Mouse (Mus musculus): Measurements from ENCODE around the gene Matk. TPM values are rescaled to one million over a fixed set of nuclear protein-coding genes. Genes with fewer than 3 reads are reported as not detected.

Gene Matk
- polyA plus RNA-seq, 1 experiment from 2014 or later = 4.9 TPM

GRCm38 (mm10) chr10:81295185-81295584 lies 42.5 kb downstream of the Matk start:
- Histone ChIP-seq H3K4me1 (replicated peaks) (peaks cover 31% of the 10 kb centered on the region), H3K9me3 (no peaks in the 10 kb centered on the region), H3K27me3 (peaks cover 22% of the 10 kb centered on the region), H3K27ac (peak overlapping the region; percentile 19; the same call in 1 of the 2 replicates), H3K9ac (replicated peaks) (no peak overlapping the region), H3K36me3 (peaks cover 18% of the 10 kb centered on the region), H3K4me3 (replicated peaks) (peak overlapping the region; percentile 78; the same call in 1 of the 2 replicates), H3K4me2 (peak overlapping the region; percentile 98; the same call in 1 of the 2 replicates)
- ATAC-seq (ENCODE audit: insufficient number of reproducible peaks, insufficient read depth, low FRiP score, low TSS enrichment, low read depth) = no peak
- 85% methylated on average over 6 of the region's 6 CpGs for WGBS

DNA sequence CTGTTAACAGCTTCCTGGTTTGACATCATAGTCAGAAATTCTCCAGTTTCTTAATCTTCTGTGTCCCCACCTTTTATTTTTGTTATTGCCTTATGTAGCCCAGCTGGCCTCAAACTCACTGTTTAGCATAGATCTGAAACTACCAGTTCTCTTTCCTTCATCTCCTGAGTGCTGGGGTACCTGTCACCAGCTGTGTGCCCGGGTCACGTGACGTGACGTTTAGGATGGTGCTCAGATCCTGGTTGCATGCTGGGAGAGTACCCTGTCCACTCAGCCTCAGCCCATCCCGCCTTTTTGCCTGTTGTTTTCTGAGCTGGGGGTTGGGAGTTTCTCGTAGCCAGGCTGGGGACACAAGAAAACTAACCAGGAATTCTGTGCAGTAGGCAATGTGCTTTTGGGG lies 44.5 kb downstream of the Matk start:
- no peak overlapping the region for H3K9ac ChIP-seq (replicated peaks)
- H3K4me2 ChIP-seq = no peak overlapping the region
- peaks cover 36% of the 10 kb centered on the region for H3K4me1 ChIP-seq (replicated peaks)
- ATAC-seq (ENCODE audit: insufficient number of reproducible peaks, insufficient read depth, low FRiP score, low TSS enrichment, low read depth) = no peak
- H3K4me3 ChIP-seq (replicated peaks) = no peak overlapping the region
- WGBS = 79% methylated on average over 6 of the region's 6 CpGs
- 0 out of 2 replicates have a peak overlapping the region, but pooled peaks have one; percentile 24 for H3K27ac ChIP-seq
- H3K36me3 ChIP-seq = peaks cover 18% of the 10 kb centered on the region
- H3K27me3 ChIP-seq = peaks cover 2% of the 10 kb centered on the region
- H3K9me3 ChIP-seq = no peaks in the 10 kb centered on the region

GRCm38 (mm10) chr10:81297845-81298244 lies 45.1 kb downstream of the Matk start:
- Histone ChIP-seq H3K4me2 (no peak overlapping the region), H3K27ac (peak overlapping the region; percentile 24; the same call in 1 of the 2 replicates), H3K36me3 (peaks cover 18% of the 10 kb centered on the region), H3K27me3 (no peaks in the 10 kb centered on the region), H3K9me3 (no peaks in the 10 kb centered on the region), H3K4me1 (replicated peaks) (peaks cover 37% of the 10 kb centered on the region), H3K9ac (replicated peaks) (no peak overlapping the region; the same call in 1 of the 2 replicates), H3K4me3 (replicated peaks) (no peak overlapping the region)
- 46% methylated on average over 10 of the region's 10 CpGs for WGBS
- no peak for ATAC-seq (ENCODE audit: insufficient number of reproducible peaks, insufficient read depth, low FRiP score, low TSS enrichment, low read depth)

GRCm38 (mm10) chr10:81298369-81299100 lies 45.8 kb downstream of the Matk start:
- H3K9ac ChIP-seq (replicated peaks) = no peak overlapping the region
- H3K4me1 ChIP-seq (replicated peaks) = peaks cover 40% of the 10 kb centered on the region
- peaks cover 18% of the 10 kb centered on the region for H3K36me3 ChIP-seq
- H3K9me3 ChIP-seq = no peaks in the 10 kb centered on the region
- ATAC-seq (ENCODE audit: insufficient number of reproducible peaks, insufficient read depth, low FRiP score, low TSS enrichment, low read depth) = no peak
- H3K27ac ChIP-seq = no peak overlapping the region; the same call in 1 of the 2 replicates
- WGBS = 93% methylated on average over 17 of the region's 17 CpGs
- no peak overlapping the region for H3K4me3 ChIP-seq (replicated peaks)
- H3K27me3 ChIP-seq = no peaks in the 10 kb centered on the region
- H3K4me2 ChIP-seq = no peak overlapping the region

- Histone ChIP-seq H3K27ac (no peak overlapping the region), H3K9ac (replicated peaks) (no peak overlapping the region; the same call in 1 of the 2 replicates)
Measured at GRCm38 (mm10) chr10:81299585-81300351, 47.0 kb downstream of the Matk start.

DNA sequence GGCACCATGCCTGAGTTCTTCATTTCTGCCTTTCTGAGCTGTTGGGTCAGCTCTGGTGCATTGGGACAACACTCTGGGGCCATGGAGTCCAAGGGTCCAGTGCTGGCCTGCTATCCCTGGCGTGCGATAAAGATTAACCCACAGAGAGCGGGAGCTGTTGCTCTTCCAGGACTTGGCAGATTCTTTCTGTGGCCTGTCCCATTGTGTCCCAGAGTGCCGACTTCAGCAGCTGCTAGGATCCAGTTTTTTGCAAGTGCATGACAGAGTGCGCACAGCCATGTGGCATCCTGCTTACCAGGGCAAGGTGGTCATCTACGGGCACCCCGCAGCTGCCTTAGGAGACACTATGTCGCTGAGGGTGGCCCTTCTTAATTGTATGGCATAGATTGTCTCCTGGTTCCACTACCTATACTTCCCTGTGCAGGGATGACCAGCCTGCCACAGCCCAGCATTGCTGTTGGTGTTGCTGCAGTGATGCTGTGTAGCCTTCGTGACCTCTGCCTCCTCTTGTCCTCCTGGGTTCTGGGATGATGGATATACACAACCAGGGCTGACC lies 47.7 kb downstream of the Matk start:
- WGBS = 89% methylated on average over 9 of the region's 9 CpGs
- no peak overlapping the region for H3K4me2 ChIP-seq
- H3K36me3 ChIP-seq = peaks cover 16% of the 10 kb centered on the region
- no peaks in the 10 kb centered on the region for H3K9me3 ChIP-seq
- peaks cover 31% of the 10 kb centered on the region; the same call in 1 of the 2 replicates for H3K4me1 ChIP-seq (replicated peaks)
- H3K9ac ChIP-seq (replicated peaks) = peak overlapping the region; percentile 18; the same call in 1 of the 2 replicates
- ATAC-seq (ENCODE audit: insufficient number of reproducible peaks, insufficient read depth, low FRiP score, low TSS enrichment, low read depth) = no peak
- no peak overlapping the region for H3K27ac ChIP-seq
- no peaks in the 10 kb centered on the region for H3K27me3 ChIP-seq
- no peak overlapping the region for H3K4me3 ChIP-seq (replicated peaks)

More at GRCm38 (mm10) chr10:81299585-81300351, 47.0 kb downstream of the Matk start:
- H3K36me3 ChIP-seq = peaks cover 18% of the 10 kb centered on the region
- no peaks in the 10 kb centered on the region for H3K27me3 ChIP-seq
- H3K4me1 ChIP-seq (replicated peaks) = peaks cover 34% of the 10 kb centered on the region
- no peak overlapping the region for H3K4me3 ChIP-seq (replicated peaks)
- H3K9me3 ChIP-seq = no peaks in the 10 kb centered on the region
- no peak overlapping the region for H3K4me2 ChIP-seq
- 89% methylated on average over 14 of the region's 14 CpGs for WGBS
- no peak for ATAC-seq (ENCODE audit: insufficient number of reproducible peaks, insufficient read depth, low FRiP score, low TSS enrichment, low read depth)

GRCm38 (mm10) chr10:81301321-81301720 lies 48.6 kb downstream of the Matk start:
- Histone ChIP-seq H3K36me3 (peaks cover 21% of the 10 kb centered on the region), H3K4me2 (no peak overlapping the region), H3K27ac (no peak overlapping the region), H3K4me1 (replicated peaks) (peaks cover 31% of the 10 kb centered on the region; the same call in 1 of the 2 replicates), H3K9ac (replicated peaks) (no peak overlapping the region), H3K4me3 (replicated peaks) (no peak overlapping the region), H3K9me3 (no peaks in the 10 kb centered on the region), H3K27me3 (no peaks in the 10 kb centered on the region)
- 89% methylated on average over 9 of the region's 9 CpGs for WGBS
- ATAC-seq (ENCODE audit: insufficient number of reproducible peaks, insufficient read depth, low FRiP score, low TSS enrichment, low read depth) = no peak

DNA sequence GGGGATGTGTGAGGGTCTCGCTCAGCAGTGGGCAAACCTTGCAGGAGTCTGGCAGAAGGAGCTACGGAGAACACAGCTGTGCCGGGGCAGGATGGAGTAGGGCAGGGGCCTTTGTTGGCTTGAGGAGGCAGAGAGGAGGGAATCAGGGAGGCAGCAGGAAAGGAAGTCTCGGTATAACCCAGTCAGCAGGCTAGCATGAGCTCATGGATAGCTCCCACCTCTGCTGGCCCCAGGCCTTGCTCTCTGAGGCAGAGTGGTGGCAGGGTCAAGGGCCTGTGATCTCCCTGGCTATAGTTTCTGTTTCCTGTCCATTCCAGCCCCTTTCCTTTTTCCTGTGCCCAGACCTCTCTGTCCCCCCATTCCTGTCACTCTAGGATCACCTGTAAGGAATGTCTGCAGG lies 49.6 kb downstream of the Matk start:
- 75% methylated on average over 4 of the region's 4 CpGs for WGBS
- Histone ChIP-seq H3K27ac (no peak overlapping the region), H3K4me3 (replicated peaks) (no peak overlapping the region), H3K27me3 (no peaks in the 10 kb centered on the region), H3K4me2 (no peak overlapping the region), H3K4me1 (replicated peaks) (peaks cover 29% of the 10 kb centered on the region; the same call in 1 of the 2 replicates), H3K36me3 (peaks cover 31% of the 10 kb centered on the region), H3K9ac (replicated peaks) (0 out of 2 replicates have a peak overlapping the region, but pooled peaks have one; percentile 2), H3K9me3 (no peaks in the 10 kb centered on the region)
- ATAC-seq (ENCODE audit: insufficient number of reproducible peaks, insufficient read depth, low FRiP score, low TSS enrichment, low read depth) = no peak

GRCm38 (mm10) chr10:81302781-81303218 lies 50.1 kb downstream of the Matk start:
- Histone ChIP-seq H3K4me2 (no peak overlapping the region), H3K4me3 (replicated peaks) (no peak overlapping the region), H3K27ac (peak overlapping the region; percentile 45; the same call in 1 of the 2 replicates)

GRCm38 (mm10) chr10:81303258-81303657 lies 50.5 kb downstream of the Matk start:
- H3K4me3 ChIP-seq (replicated peaks) = no peak overlapping the region
- WGBS = 77% methylated on average over 10 of the region's 10 CpGs
- no peaks in the 10 kb centered on the region for H3K9me3 ChIP-seq
- H3K27me3 ChIP-seq = no peaks in the 10 kb centered on the region
- no peak overlapping the region for H3K9ac ChIP-seq (replicated peaks)
- no peak for ATAC-seq (ENCODE audit: insufficient number of reproducible peaks, insufficient read depth, low FRiP score, low TSS enrichment, low read depth)
- peaks cover 37% of the 10 kb centered on the region for H3K36me3 ChIP-seq
- H3K4me1 ChIP-seq (replicated peaks) = peaks cover 26% of the 10 kb centered on the region; the same call in 1 of the 2 replicates
- H3K27ac ChIP-seq = peak overlapping the region; percentile 45; the same call in 1 of the 2 replicates
- H3K4me2 ChIP-seq = no peak overlapping the region

More at GRCm38 (mm10) chr10:81302781-81303218, 50.1 kb downstream of the Matk start:
- ATAC-seq (ENCODE audit: insufficient number of reproducible peaks, insufficient read depth, low FRiP score, low TSS enrichment, low read depth) = no peak
- Histone ChIP-seq H3K9ac (replicated peaks) (0 out of 2 replicates have a peak overlapping the region, but pooled peaks have one; percentile 2), H3K9me3 (no peaks in the 10 kb centered on the region), H3K27me3 (no peaks in the 10 kb centered on the region), H3K36me3 (peaks cover 36% of the 10 kb centered on the region), H3K4me1 (replicated peaks) (peaks cover 26% of the 10 kb centered on the region; the same call in 1 of the 2 replicates)
- 76% methylated on average over 14 of the region's 14 CpGs for WGBS
